Mouse (Mus musculus): ENCODE measurements around the gene Fam168b. TPM values are rescaled to one million over a fixed set of nuclear protein-coding genes. Genes with fewer than 3 reads are reported as not detected.

The Fam168b gene
- polyA plus RNA-seq, 1 experiment from 2014 or later, result 32.9 TPM

DNA sequence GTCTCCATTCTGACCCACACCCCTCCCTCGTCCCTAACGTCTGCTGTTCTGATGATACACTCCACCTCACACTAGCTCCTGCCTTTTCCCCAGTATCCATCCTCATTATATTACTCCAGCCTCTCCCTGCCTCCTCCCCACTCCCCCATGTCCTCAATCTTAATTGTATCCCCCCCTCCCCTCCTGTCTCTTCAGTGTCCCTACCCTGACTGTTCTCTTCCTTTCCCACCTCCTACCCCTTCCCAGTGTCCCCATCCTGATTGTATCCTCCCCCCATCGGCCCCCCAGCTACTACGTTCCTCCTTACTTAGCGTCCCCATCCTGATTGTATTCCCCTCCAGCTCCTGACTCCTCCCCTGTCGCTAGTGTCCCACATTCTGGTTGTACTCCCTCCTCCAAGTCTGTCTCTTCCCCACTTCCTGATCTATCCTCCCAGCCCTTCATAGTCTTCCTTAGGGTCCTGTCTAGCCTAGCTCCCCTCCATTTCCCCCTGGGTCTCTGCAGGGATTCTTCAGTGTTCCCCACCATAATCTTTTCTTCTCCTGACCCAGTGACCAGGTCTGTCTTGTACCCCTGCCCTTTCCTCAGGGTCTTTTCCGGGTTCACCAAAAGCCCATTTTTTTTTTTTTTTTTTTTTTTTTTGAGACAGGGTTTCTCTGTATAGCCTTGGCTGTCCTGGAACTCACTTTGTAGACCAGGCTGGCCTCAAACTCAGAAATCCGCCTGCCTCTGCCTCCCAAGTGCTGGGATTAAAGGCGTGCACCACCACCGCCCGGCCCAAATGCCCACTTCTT, 7.7 kb upstream of the Fam168b start:
- no peaks in the 10 kb centered on the region for H3K36me3 ChIP-seq
- WGBS, result 44% methylated on average over 11 of the region's 11 CpGs
- H3K9ac ChIP-seq, result peak overlapping the region; percentile 95
- H3K4me1 ChIP-seq (replicated peaks), result peaks cover 23% of the 10 kb centered on the region
- 0 out of 2 replicates have a peak overlapping the region, but pooled peaks have one; percentile 73 for H3K27ac ChIP-seq
- peak; percentile 38; the same call in 1 of the 2 replicates for ATAC-seq (replicated peaks; ENCODE audit: insufficient number of reproducible peaks, insufficient read depth, low FRiP score, low read depth)
- H3K4me2 ChIP-seq, result peak overlapping the region; percentile 92
- peak overlapping the region; percentile 69 for H3K4me3 ChIP-seq
- H3K27me3 ChIP-seq, result no peaks in the 10 kb centered on the region
- H3K9me3 ChIP-seq (replicated peaks), result no peaks in the 10 kb centered on the region

DNA sequence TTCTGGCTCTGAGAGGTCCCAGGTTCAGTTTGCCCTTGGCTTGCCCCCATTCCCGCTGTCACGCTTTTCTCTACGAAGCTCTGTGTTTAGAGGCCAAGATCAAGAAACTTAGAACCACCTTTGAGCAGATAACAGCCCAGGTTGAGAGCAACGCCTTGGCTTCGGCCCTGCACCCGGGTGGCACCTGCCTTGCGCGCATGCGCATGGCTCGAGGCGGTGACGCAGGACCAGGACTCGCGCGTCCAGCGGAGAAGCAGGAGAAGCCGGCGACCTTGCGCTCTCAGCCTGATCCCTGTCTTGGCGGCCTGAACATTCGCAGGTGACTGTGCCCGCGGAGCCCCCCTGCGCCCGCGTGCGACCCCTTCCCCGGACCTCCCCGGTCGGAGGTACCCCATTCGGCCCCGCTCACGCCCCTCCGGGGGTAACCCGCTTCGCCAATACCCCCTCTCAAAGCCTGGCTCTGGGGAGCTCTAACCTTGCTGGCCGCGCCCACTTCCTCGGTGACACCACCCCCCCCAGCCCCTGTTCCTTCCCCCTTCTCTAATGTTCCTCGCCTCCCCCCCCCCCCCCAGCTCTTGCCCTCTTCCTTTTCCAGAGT, 7.0 kb upstream of the Fam168b start, which contains the start of gene Plekhb2:
TSS of gene Plekhb2 (plus strand) at position 232 of the 598 bp plus-strand sequence.
- under 1% methylated on average over 39 of the region's 40 CpGs for WGBS
- Histone ChIP-seq H3K27me3 (no peaks in the 10 kb centered on the region), H3K27ac (peak within 1 kb of the TSS; percentile 73), H3K4me3 (peak within 1 kb of the TSS; percentile 69), H3K9me3 (replicated peaks) (no peaks in the 10 kb centered on the region), H3K4me1 (replicated peaks) (peaks cover 23% of the 10 kb centered on the region), H3K9ac (peak within 1 kb of the TSS; percentile 95), H3K36me3 (no peaks in the 10 kb centered on the region), H3K4me2 (peak within 1 kb of the TSS; percentile 92)
- ATAC-seq (replicated peaks; ENCODE audit: insufficient number of reproducible peaks, insufficient read depth, low FRiP score, low read depth), result peak; percentile 82

DNA sequence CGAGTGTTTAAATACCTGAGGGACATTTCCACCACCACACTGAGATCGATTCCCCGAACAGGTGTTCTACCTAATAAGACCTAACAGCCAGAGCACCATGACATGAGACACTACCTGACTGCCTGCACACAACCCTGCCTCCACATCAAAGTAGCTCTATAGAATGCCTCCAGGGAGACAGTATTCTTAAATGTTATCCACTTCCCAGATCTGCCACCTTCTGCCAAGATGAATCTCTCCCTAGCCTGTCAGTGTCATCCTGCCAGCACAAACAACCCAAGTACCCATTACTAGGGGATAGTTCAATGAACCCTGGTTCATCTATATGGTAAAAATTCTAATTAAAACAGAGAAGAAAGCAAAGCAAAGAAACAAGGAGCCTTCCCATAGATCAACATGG, 4.2 kb upstream of the Fam168b start:
- 86% methylated on average over 3 of the region's 3 CpGs for WGBS
- Histone ChIP-seq H3K4me1 (replicated peaks) (peaks cover 20% of the 10 kb centered on the region), H3K9me3 (replicated peaks) (no peaks in the 10 kb centered on the region), H3K9ac (no peak overlapping the region), H3K27me3 (no peaks in the 10 kb centered on the region), H3K27ac (no peak overlapping the region), H3K4me2 (no peak overlapping the region), H3K36me3 (no peaks in the 10 kb centered on the region), H3K4me3 (no peak overlapping the region)
- no peak for ATAC-seq (replicated peaks; ENCODE audit: insufficient number of reproducible peaks, insufficient read depth, low FRiP score, low read depth)

DNA sequence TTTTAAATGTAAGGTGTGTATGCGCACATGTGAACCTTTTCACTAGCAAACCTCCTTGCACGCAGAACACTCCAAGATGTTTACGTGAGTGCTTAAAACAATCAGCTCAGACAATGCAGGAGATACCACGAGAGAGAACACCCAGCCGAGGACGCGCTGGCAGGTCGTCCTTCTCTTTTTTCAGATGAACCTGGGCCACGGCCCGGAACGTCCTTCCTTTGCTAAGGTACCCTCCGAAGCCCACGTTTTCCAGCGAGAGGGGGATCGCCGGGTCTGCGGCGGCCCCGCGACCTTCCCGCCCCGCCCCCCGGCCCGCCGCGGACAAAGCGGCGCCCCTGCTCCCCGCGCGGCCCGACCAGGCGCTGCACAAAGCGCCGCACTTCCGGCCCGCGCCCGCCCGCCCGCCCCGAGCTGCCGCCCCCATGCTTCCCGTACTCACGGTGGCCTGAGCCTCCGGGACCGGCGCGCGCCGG, 440 bp downstream of the Fam168b start:
- WGBS, result under 1% methylated on average over 51 of the region's 51 CpGs
- H3K36me3 ChIP-seq, result no peaks in the 10 kb centered on the region
- H3K27ac ChIP-seq, result peak overlapping the region; percentile 98
- H3K4me3 ChIP-seq, result peak overlapping the region; percentile 76
- no peaks in the 10 kb centered on the region for H3K27me3 ChIP-seq
- H3K4me2 ChIP-seq, result peak overlapping the region; percentile 81
- no peaks in the 10 kb centered on the region for H3K9me3 ChIP-seq (replicated peaks)
- peak overlapping the region; percentile 93 for H3K9ac ChIP-seq
- H3K4me1 ChIP-seq (replicated peaks), result peaks cover 42% of the 10 kb centered on the region
- peak; percentile 85 for ATAC-seq (replicated peaks; ENCODE audit: insufficient number of reproducible peaks, insufficient read depth, low FRiP score, low read depth)

DNA sequence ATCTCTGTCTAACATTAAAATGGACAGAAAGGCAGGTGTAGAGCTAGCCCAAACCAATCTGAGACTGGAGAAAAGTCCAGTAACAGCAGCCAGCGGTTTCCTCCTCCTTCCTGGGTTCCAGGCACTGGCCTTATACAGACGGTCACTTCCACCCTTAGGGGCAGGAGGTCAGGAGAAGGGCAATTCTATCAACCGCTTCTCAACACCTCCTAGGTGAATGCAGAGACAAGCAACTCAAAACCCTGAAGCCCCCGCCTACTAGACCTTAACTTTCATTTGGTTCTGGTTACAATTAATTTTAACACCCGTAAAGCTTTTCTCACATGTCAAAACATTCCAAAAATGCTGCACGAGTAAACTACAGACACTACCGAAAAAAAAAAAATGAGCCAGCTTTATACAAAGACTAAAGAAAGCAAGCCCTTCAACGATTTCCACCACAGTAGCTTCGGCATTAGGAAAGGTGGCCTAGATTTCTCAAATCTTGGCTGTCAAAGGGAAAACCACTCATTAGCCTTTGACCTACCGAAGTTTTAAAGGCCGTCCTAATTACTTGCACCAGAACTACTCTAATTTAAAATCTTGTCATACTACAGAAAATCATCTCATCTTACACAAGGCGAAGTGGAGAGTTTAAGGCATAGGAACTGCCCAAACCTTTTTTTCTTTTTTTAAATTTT, 1.0 kb downstream of the Fam168b start:
- H3K4me1 ChIP-seq (replicated peaks), result peaks cover 46% of the 10 kb centered on the region
- no peaks in the 10 kb centered on the region for H3K27me3 ChIP-seq
- H3K9ac ChIP-seq, result peak overlapping the region; percentile 93
- WGBS, result under 1% methylated on average over 12 of the region's 12 CpGs
- peak overlapping the region; percentile 76 for H3K4me3 ChIP-seq
- no peaks in the 10 kb centered on the region for H3K36me3 ChIP-seq
- no peak for ATAC-seq (replicated peaks; ENCODE audit: insufficient number of reproducible peaks, insufficient read depth, low FRiP score, low read depth)
- H3K4me2 ChIP-seq, result peak overlapping the region; percentile 81
- no peaks in the 10 kb centered on the region for H3K9me3 ChIP-seq (replicated peaks)
- H3K27ac ChIP-seq, result peak overlapping the region; percentile 98

DNA sequence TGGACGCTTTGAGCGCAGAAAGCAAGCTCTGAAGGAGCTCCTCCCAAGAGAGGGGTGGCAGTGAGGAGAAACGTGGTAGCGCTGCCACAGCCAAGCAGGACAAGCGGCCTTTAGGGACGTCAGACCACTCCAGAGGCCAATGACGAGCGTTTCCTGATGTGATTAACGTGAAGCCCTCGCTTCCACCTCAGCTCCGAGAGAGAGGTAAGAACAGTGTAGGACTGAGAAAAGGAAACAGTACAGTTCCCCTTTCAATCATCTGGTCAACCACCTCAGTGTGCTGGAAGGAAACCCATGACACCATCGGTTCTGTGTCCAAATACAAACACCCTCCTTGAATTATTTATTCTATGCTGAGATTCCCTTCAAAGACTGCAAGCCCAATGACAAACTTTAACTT, 3.6 kb downstream of the Fam168b start:
- H3K4me2 ChIP-seq, result no peak overlapping the region
- WGBS, result 48% methylated on average over 12 of the region's 12 CpGs

DNA sequence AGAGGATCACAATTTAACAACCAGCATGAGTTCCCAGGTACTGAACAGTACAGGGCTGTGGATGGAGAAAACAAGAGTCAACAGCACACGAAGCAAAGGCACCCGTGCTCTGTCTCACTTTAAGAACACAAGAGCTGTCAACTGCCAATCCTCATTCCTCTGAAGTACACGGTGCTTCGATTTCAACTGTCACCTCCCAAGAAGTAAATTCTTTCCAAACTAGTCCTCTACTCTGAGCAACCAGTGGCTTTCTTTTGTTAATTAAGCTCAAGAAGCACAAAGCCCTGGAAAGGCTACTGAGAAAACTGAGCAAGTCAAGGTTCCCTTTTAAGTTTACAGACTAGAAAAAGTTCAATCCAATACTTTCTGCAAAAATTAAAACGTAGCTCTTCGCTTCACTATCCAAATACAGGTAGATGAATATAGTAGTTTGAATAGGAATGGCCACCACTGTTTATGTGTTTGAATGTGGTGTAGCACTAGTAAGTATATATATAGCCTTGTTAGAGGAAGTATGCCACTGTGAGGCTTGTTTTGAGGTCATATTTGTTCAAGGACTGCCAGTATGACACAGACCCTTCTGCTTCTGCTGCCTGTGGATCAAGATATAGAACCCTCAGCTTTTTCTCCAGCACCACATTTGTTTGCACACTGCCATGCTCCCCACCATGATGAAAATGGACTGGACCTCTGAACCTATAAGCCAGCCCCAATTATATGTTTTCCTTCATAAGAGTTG, 4.7 kb downstream of the Fam168b start:
- Histone ChIP-seq H3K27me3 (no peaks in the 10 kb centered on the region), H3K4me3 (no peak overlapping the region), H3K27ac (peak overlapping the region; percentile 15; the same call in 1 of the 2 replicates), H3K9me3 (replicated peaks) (no peaks in the 10 kb centered on the region), H3K4me1 (replicated peaks) (peaks cover 44% of the 10 kb centered on the region), H3K36me3 (peaks cover 10% of the 10 kb centered on the region; the same call in 1 of the 2 replicates), H3K9ac (no peak overlapping the region), H3K4me2 (no peak overlapping the region)
- WGBS, result 51% methylated on average over 6 of the region's 6 CpGs
- ATAC-seq (replicated peaks; ENCODE audit: insufficient number of reproducible peaks, insufficient read depth, low FRiP score, low read depth), result no peak

More for the DNA sequence above, 3.6 kb downstream of the Fam168b start:
- H3K27me3 ChIP-seq, result no peaks in the 10 kb centered on the region
- H3K4me1 ChIP-seq (replicated peaks), result peaks cover 46% of the 10 kb centered on the region
- no peak overlapping the region for H3K4me3 ChIP-seq
- peaks cover 10% of the 10 kb centered on the region; the same call in 1 of the 2 replicates for H3K36me3 ChIP-seq
- H3K9ac ChIP-seq, result no peak overlapping the region
- H3K9me3 ChIP-seq (replicated peaks), result no peaks in the 10 kb centered on the region
- no peak for ATAC-seq (replicated peaks; ENCODE audit: insufficient number of reproducible peaks, insufficient read depth, low FRiP score, low read depth)
- peak overlapping the region; percentile 53 for H3K27ac ChIP-seq

DNA sequence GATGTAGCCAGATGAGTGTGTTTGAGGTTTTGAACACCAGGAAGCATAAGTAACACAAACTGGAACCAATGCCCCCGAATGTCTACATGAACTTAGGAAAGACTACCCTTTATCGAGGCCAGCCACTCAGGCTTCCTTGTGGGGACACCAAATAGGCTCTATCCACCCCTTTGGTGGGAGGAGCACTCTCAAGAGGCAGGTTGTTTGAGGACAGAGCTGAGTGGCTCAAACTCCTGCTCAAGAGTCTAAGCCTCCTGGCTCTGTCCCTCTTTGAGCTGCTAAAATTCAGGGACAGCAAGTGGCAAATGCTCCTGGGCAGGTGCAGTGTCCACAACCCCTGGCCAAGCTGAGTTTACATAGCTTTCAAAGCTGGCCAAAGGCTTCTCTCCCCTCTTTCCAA, 8.0 kb downstream of the Fam168b start:
- 76% methylated on average over 2 of the region's 2 CpGs for WGBS
- H3K4me3 ChIP-seq, result no peak overlapping the region
- H3K9me3 ChIP-seq (replicated peaks), result no peaks in the 10 kb centered on the region
- H3K27me3 ChIP-seq, result no peaks in the 10 kb centered on the region
- ATAC-seq (replicated peaks; ENCODE audit: insufficient number of reproducible peaks, insufficient read depth, low FRiP score, low read depth), result no peak
- no peak overlapping the region for H3K9ac ChIP-seq
- peaks cover 43% of the 10 kb centered on the region for H3K4me1 ChIP-seq (replicated peaks)
- H3K4me2 ChIP-seq, result no peak overlapping the region
- peaks cover 10% of the 10 kb centered on the region; the same call in 1 of the 2 replicates for H3K36me3 ChIP-seq
- H3K27ac ChIP-seq, result no peak overlapping the region

DNA sequence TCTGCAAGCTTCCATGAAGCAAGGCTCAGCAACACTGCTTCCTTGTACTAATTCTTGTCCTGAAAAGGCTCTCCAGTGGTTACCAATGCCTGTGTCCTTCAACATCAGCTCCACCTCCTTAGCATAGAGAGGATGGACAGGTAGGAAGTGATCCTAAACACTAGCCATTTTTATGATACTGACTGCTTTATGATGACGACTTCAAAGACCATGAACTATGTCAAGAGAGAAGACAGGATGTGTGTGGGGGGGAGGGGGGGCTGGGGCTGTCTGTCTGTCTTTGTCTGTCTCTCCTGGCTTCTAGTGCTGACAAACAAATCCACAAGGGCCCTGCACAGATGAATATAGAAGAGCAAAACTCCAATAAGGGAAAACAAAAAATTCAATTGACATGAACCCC, 11.5 kb downstream of the Fam168b start:
- Histone ChIP-seq H3K27ac (no peak overlapping the region), H3K4me2 (no peak overlapping the region), H3K4me1 (replicated peaks) (peaks cover 26% of the 10 kb centered on the region), H3K27me3 (no peaks in the 10 kb centered on the region), H3K9me3 (replicated peaks) (no peaks in the 10 kb centered on the region), H3K4me3 (no peak overlapping the region), H3K9ac (no peak overlapping the region), H3K36me3 (peaks cover 24% of the 10 kb centered on the region)
- WGBS, result 48% methylated on average over 1 of the region's 1 CpGs
- ATAC-seq (replicated peaks; ENCODE audit: insufficient number of reproducible peaks, insufficient read depth, low FRiP score, low read depth), result no peak

DNA sequence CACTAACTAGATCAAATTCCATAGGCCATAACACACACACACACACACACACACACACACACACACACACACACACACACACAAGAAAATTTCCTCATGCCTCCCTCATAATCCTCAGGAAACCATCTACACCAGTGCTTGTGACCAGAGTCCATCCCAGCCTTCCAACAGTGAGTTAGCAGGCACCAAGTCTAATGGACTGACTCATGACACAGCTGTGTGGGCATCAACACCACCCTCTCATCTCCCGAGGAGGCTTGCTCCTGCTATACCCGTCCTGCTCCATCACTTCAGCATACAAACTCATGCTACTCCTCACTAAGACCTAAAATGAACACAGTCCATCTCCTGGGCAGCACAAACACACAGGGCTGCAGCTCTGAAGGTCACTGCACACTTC, 11.9 kb downstream of the Fam168b start:
- WGBS, result 48% methylated on average over 2 of the region's 2 CpGs
- Histone ChIP-seq H3K9ac (no peak overlapping the region), H3K36me3 (peaks cover 20% of the 10 kb centered on the region), H3K4me2 (no peak overlapping the region), H3K4me1 (replicated peaks) (peaks cover 26% of the 10 kb centered on the region), H3K27ac (no peak overlapping the region), H3K27me3 (no peaks in the 10 kb centered on the region), H3K9me3 (replicated peaks) (no peaks in the 10 kb centered on the region), H3K4me3 (no peak overlapping the region)
- no peak for ATAC-seq (replicated peaks; ENCODE audit: insufficient number of reproducible peaks, insufficient read depth, low FRiP score, low read depth)

Data from heart, embryonic 15.5 days (tissue).